Mouse (Mus musculus): Measurements from ENCODE around the gene Mtus2. TPM values are rescaled to one million over a fixed set of nuclear protein-coding genes. Genes with fewer than 3 reads are reported as not detected.

Mtus2 gene
- polyA plus RNA-seq, 1 experiment from 2014 or later = 18.1 TPM

GRCm38 (mm10) chr5:148027985-148028384, 70.9 kb downstream of the Mtus2 start:
- Histone ChIP-seq H3K36me3 (ENCODE audit: control insufficient read depth, insufficient read depth, low read length) (no peaks in the 10 kb centered on the region), H3K9me3 (ENCODE audit: control insufficient read depth, low read depth, low read length) (no peaks in the 10 kb centered on the region), H3K4me3 (ENCODE audit: low read depth, low read length) (no peak overlapping the region), H3K4me1 (ENCODE audit: control insufficient read depth, insufficient read depth, low read length) (no peaks in the 10 kb centered on the region), H3K9ac (replicated peaks; ENCODE audit: low read depth, low read length) (no peak overlapping the region), H3K27ac (ENCODE audit: low read length) (no peak overlapping the region), H3K27me3 (ENCODE audit: control insufficient read depth, insufficient read depth, low read length) (no peaks in the 10 kb centered on the region), H3K4me2 (replicated peaks; ENCODE audit: low read depth, low read length) (no peak overlapping the region)
- no peak for ATAC-seq (ENCODE audit: insufficient number of reproducible peaks, insufficient read depth, low FRiP score, low read depth)
- WGBS = 72% methylated on average over 13 of the region's 13 CpGs

GRCm38 (mm10) chr5:148041661-148042060, 84.5 kb downstream of the Mtus2 start:
- no peaks in the 10 kb centered on the region for H3K4me1 ChIP-seq (ENCODE audit: control insufficient read depth, insufficient read depth, low read length)
- H3K9me3 ChIP-seq (ENCODE audit: control insufficient read depth, low read depth, low read length) = peaks cover 3% of the 10 kb centered on the region; the same call in 1 of the 2 replicates
- H3K27ac ChIP-seq (ENCODE audit: low read length) = no peak overlapping the region
- H3K9ac ChIP-seq (replicated peaks; ENCODE audit: low read depth, low read length) = no peak overlapping the region
- WGBS = 94% methylated on average over 7 of the region's 7 CpGs
- no peaks in the 10 kb centered on the region for H3K27me3 ChIP-seq (ENCODE audit: control insufficient read depth, insufficient read depth, low read length)
- H3K4me3 ChIP-seq (ENCODE audit: low read depth, low read length) = no peak overlapping the region
- ATAC-seq (ENCODE audit: insufficient number of reproducible peaks, insufficient read depth, low FRiP score, low read depth) = no peak
- no peaks in the 10 kb centered on the region for H3K36me3 ChIP-seq (ENCODE audit: control insufficient read depth, insufficient read depth, low read length)
- no peak overlapping the region for H3K4me2 ChIP-seq (replicated peaks; ENCODE audit: low read depth, low read length)

- H3K36me3 ChIP-seq (ENCODE audit: control insufficient read depth, insufficient read depth, low read length) = no peaks in the 10 kb centered on the region
- peaks cover 3% of the 10 kb centered on the region; the same call in 1 of the 2 replicates for H3K9me3 ChIP-seq (ENCODE audit: control insufficient read depth, low read depth, low read length)
- H3K4me3 ChIP-seq (ENCODE audit: low read depth, low read length) = no peak overlapping the region
- no peak for ATAC-seq (ENCODE audit: insufficient number of reproducible peaks, insufficient read depth, low FRiP score, low read depth)
- no peaks in the 10 kb centered on the region for H3K27me3 ChIP-seq (ENCODE audit: control insufficient read depth, insufficient read depth, low read length)
- 77% methylated on average over 11 of the region's 11 CpGs for WGBS
- H3K4me2 ChIP-seq (replicated peaks; ENCODE audit: low read depth, low read length) = no peak overlapping the region
- no peak overlapping the region for H3K9ac ChIP-seq (replicated peaks; ENCODE audit: low read depth, low read length)
- no peak overlapping the region for H3K27ac ChIP-seq (ENCODE audit: low read length)
- H3K4me1 ChIP-seq (ENCODE audit: control insufficient read depth, insufficient read depth, low read length) = no peaks in the 10 kb centered on the region
These were observed 91.1 kb downstream of the Mtus2 start for GRCm38 (mm10) chr5:148048200-148048599.

GRCm38 (mm10) chr5:148049304-148049703, 92.2 kb downstream of the Mtus2 start:
- Histone ChIP-seq H3K27me3 (ENCODE audit: control insufficient read depth, insufficient read depth, low read length) (no peaks in the 10 kb centered on the region), H3K9ac (replicated peaks; ENCODE audit: low read depth, low read length) (no peak overlapping the region), H3K4me3 (ENCODE audit: low read depth, low read length) (no peak overlapping the region), H3K36me3 (ENCODE audit: control insufficient read depth, insufficient read depth, low read length) (no peaks in the 10 kb centered on the region), H3K27ac (ENCODE audit: low read length) (no peak overlapping the region), H3K4me1 (ENCODE audit: control insufficient read depth, insufficient read depth, low read length) (no peaks in the 10 kb centered on the region), H3K4me2 (replicated peaks; ENCODE audit: low read depth, low read length) (no peak overlapping the region), H3K9me3 (ENCODE audit: control insufficient read depth, low read depth, low read length) (no peaks in the 10 kb centered on the region)
- no peak for ATAC-seq (ENCODE audit: insufficient number of reproducible peaks, insufficient read depth, low FRiP score, low read depth)
- 95% methylated on average over 2 of the region's 2 CpGs for WGBS

GRCm38 (mm10) chr5:148052846-148053608, 95.9 kb downstream of the Mtus2 start:
- no peak overlapping the region for H3K4me3 ChIP-seq (ENCODE audit: low read depth, low read length)
- H3K4me2 ChIP-seq (replicated peaks; ENCODE audit: low read depth, low read length) = no peak overlapping the region
- no peaks in the 10 kb centered on the region for H3K4me1 ChIP-seq (ENCODE audit: control insufficient read depth, insufficient read depth, low read length)
- H3K9me3 ChIP-seq (ENCODE audit: control insufficient read depth, low read depth, low read length) = no peaks in the 10 kb centered on the region
- H3K27ac ChIP-seq (ENCODE audit: low read length) = no peak overlapping the region
- WGBS = 66% methylated on average over 13 of the region's 13 CpGs
- H3K9ac ChIP-seq (replicated peaks; ENCODE audit: low read depth, low read length) = no peak overlapping the region
- H3K36me3 ChIP-seq (ENCODE audit: control insufficient read depth, insufficient read depth, low read length) = no peaks in the 10 kb centered on the region
- no peaks in the 10 kb centered on the region for H3K27me3 ChIP-seq (ENCODE audit: control insufficient read depth, insufficient read depth, low read length)
- ATAC-seq (ENCODE audit: insufficient number of reproducible peaks, insufficient read depth, low FRiP score, low read depth) = no peak

GRCm38 (mm10) chr5:148053609-148053990, 96.5 kb downstream of the Mtus2 start:
- 74% methylated on average over 4 of the region's 4 CpGs for WGBS
- no peaks in the 10 kb centered on the region for H3K36me3 ChIP-seq (ENCODE audit: control insufficient read depth, insufficient read depth, low read length)
- ATAC-seq (ENCODE audit: insufficient number of reproducible peaks, insufficient read depth, low FRiP score, low read depth) = no peak
- H3K4me3 ChIP-seq (ENCODE audit: low read depth, low read length) = no peak overlapping the region
- no peaks in the 10 kb centered on the region for H3K27me3 ChIP-seq (ENCODE audit: control insufficient read depth, insufficient read depth, low read length)
- no peak overlapping the region for H3K27ac ChIP-seq (ENCODE audit: low read length)
- no peak overlapping the region for H3K9ac ChIP-seq (replicated peaks; ENCODE audit: low read depth, low read length)
- H3K4me2 ChIP-seq (replicated peaks; ENCODE audit: low read depth, low read length) = no peak overlapping the region
- no peaks in the 10 kb centered on the region for H3K9me3 ChIP-seq (ENCODE audit: control insufficient read depth, low read depth, low read length)
- H3K4me1 ChIP-seq (ENCODE audit: control insufficient read depth, insufficient read depth, low read length) = no peaks in the 10 kb centered on the region

- no peak overlapping the region for H3K9ac ChIP-seq (replicated peaks; ENCODE audit: low read depth, low read length)
- no peaks in the 10 kb centered on the region for H3K27me3 ChIP-seq (ENCODE audit: control insufficient read depth, insufficient read depth, low read length)
- no peaks in the 10 kb centered on the region for H3K9me3 ChIP-seq (ENCODE audit: control insufficient read depth, low read depth, low read length)
- WGBS = 81% methylated on average over 1 of the region's 1 CpGs
- no peak overlapping the region for H3K4me3 ChIP-seq (ENCODE audit: low read depth, low read length)
- H3K4me1 ChIP-seq (ENCODE audit: control insufficient read depth, insufficient read depth, low read length) = no peaks in the 10 kb centered on the region
- ATAC-seq (ENCODE audit: insufficient number of reproducible peaks, insufficient read depth, low FRiP score, low read depth) = no peak
- no peak overlapping the region for H3K4me2 ChIP-seq (replicated peaks; ENCODE audit: low read depth, low read length)
- H3K36me3 ChIP-seq (ENCODE audit: control insufficient read depth, insufficient read depth, low read length) = no peaks in the 10 kb centered on the region
- no peak overlapping the region for H3K27ac ChIP-seq (ENCODE audit: low read length)
These were observed 99.7 kb downstream of the Mtus2 start for GRCm38 (mm10) chr5:148056831-148057230.

GRCm38 (mm10) chr5:148057433-148057832, 100.3 kb downstream of the Mtus2 start:
- WGBS = 68% methylated on average over 3 of the region's 3 CpGs
- no peak for ATAC-seq (ENCODE audit: insufficient number of reproducible peaks, insufficient read depth, low FRiP score, low read depth)
- Histone ChIP-seq H3K4me2 (replicated peaks; ENCODE audit: low read depth, low read length) (no peak overlapping the region), H3K36me3 (ENCODE audit: control insufficient read depth, insufficient read depth, low read length) (no peaks in the 10 kb centered on the region), H3K27ac (ENCODE audit: low read length) (no peak overlapping the region), H3K9me3 (ENCODE audit: control insufficient read depth, low read depth, low read length) (no peaks in the 10 kb centered on the region), H3K27me3 (ENCODE audit: control insufficient read depth, insufficient read depth, low read length) (no peaks in the 10 kb centered on the region), H3K9ac (replicated peaks; ENCODE audit: low read depth, low read length) (no peak overlapping the region), H3K4me3 (ENCODE audit: low read depth, low read length) (no peak overlapping the region), H3K4me1 (ENCODE audit: control insufficient read depth, insufficient read depth, low read length) (no peaks in the 10 kb centered on the region)

GRCm38 (mm10) chr5:148059339-148059738, 102.2 kb downstream of the Mtus2 start:
- ATAC-seq (ENCODE audit: insufficient number of reproducible peaks, insufficient read depth, low FRiP score, low read depth) = no peak
- H3K4me3 ChIP-seq (ENCODE audit: low read depth, low read length) = no peak overlapping the region
- H3K4me1 ChIP-seq (ENCODE audit: control insufficient read depth, insufficient read depth, low read length) = no peaks in the 10 kb centered on the region
- no peak overlapping the region for H3K27ac ChIP-seq (ENCODE audit: low read length)
- H3K4me2 ChIP-seq (replicated peaks; ENCODE audit: low read depth, low read length) = no peak overlapping the region
- 69% methylated on average over 3 of the region's 3 CpGs for WGBS
- H3K27me3 ChIP-seq (ENCODE audit: control insufficient read depth, insufficient read depth, low read length) = no peaks in the 10 kb centered on the region
- no peak overlapping the region for H3K9ac ChIP-seq (replicated peaks; ENCODE audit: low read depth, low read length)
- H3K36me3 ChIP-seq (ENCODE audit: control insufficient read depth, insufficient read depth, low read length) = no peaks in the 10 kb centered on the region
- no peaks in the 10 kb centered on the region for H3K9me3 ChIP-seq (ENCODE audit: control insufficient read depth, low read depth, low read length)

Measured in stomach, embryonic 14.5 days (tissue).